Mouse (Mus musculus) gastrocnemius, adult 2 months (tissue): ENCODE data around the gene Bfsp2. TPM values are rescaled to one million over a fixed set of nuclear protein-coding genes. Genes with fewer than 3 reads are reported as not detected.

Source experiments
- DNase-seq: peaks from one replicate; pipeline ENCODE4 v3.0.0; 2022
- H3K27ac ChIP-seq: fragments of 200-600 bp; 2 replicates; pipeline ENCODE4 v1.8.1; 2022; ENCODE audit warnings: mild to moderate bottlenecking
- H3K4me3 ChIP-seq: fragments of 200-600 bp; 2 replicates; pipeline ENCODE4 v1.8.1; 2022; ENCODE audit warnings: mild to moderate bottlenecking, moderate library complexity
- CTCF ChIP-seq: fragments of 200-600 bp; IDR thresholded peaks from 2 replicates; pipeline ENCODE4 v1.8.1; 2022; ENCODE audit warnings: antibody characterized with exemption, mild to moderate bottlenecking, moderate library complexity
- intact Hi-C: fragments of 180-260 bp; cut with DNase I; formaldehyde crosslinking; loops from one replicate; pipeline ENCODE4 v1.15.1; 2025
- total RNA-seq, 2 experiments: library from RNA; stranded (reverse); gene quantifications; 2 replicates each; pipeline ENCODE4 v1.2.3; 2021

The Bfsp2 gene
- total RNA-seq, 2 experiments from 2014 or later = 0.42 TPM; not detected in 1

GRCm38 (mm10) chr9:103473915-103474688, 6.1 kb downstream of the Bfsp2 start:
- H3K4me3 ChIP-seq = peak overlapping the region; percentile 39
- no peak overlapping the region for H3K27ac ChIP-seq
- no peak for DNase-seq
- intact Hi-C loops = no loop called here
- no peak for TF ChIP-seq CTCF

GRCm38 (mm10) chr9:103471784-103472183, 8.4 kb downstream of the Bfsp2 start:
- H3K27ac ChIP-seq = no peak overlapping the region
- intact Hi-C loops = no loop called here
- DNase-seq = no peak
- H3K4me3 ChIP-seq = no peak overlapping the region
- no peak for TF ChIP-seq CTCF

GRCm38 (mm10) chr9:103469516-103469915, 10.7 kb downstream of the Bfsp2 start:
- intact Hi-C loops = no loop called here

GRCm38 (mm10) chr9:103468911-103469310, 11.3 kb downstream of the Bfsp2 start:
- intact Hi-C loops = no loop called here
- DNase-seq = no peak
- no peak for TF ChIP-seq CTCF
- Histone ChIP-seq H3K27ac (no peak overlapping the region), H3K4me3 (no peak overlapping the region)

More at GRCm38 (mm10) chr9:103469516-103469915, 10.7 kb downstream of the Bfsp2 start:
- peak; percentile 41 for TF ChIP-seq CTCF
- Histone ChIP-seq H3K4me3 (no peak overlapping the region), H3K27ac (no peak overlapping the region)
- DNase-seq = no peak

GRCm38 (mm10) chr9:103465711-103466220, 14.5 kb downstream of the Bfsp2 start:
- no peak for DNase-seq
- Histone ChIP-seq H3K27ac (no peak overlapping the region), H3K4me3 (no peak overlapping the region)
- TF ChIP-seq CTCF = no peak
- intact Hi-C loops = no loop called here

- TF ChIP-seq CTCF = no peak
- intact Hi-C loops = no loop called here
These were observed 14.9 kb downstream of the Bfsp2 start for GRCm38 (mm10) chr9:103465293-103465692.

GRCm38 (mm10) chr9:103463833-103464232, 16.4 kb downstream of the Bfsp2 start:
- no peak for DNase-seq
- H3K27ac ChIP-seq = no peak overlapping the region
- intact Hi-C loops = no loop called here
- no peak for TF ChIP-seq CTCF
- no peak overlapping the region for H3K4me3 ChIP-seq

More at GRCm38 (mm10) chr9:103465293-103465692, 14.9 kb downstream of the Bfsp2 start:
- H3K4me3 ChIP-seq = no peak overlapping the region
- no peak for DNase-seq
- H3K27ac ChIP-seq = no peak overlapping the region

GRCm38 (mm10) chr9:103459839-103460238, 20.4 kb downstream of the Bfsp2 start:
- Histone ChIP-seq H3K27ac (no peak overlapping the region), H3K4me3 (no peak overlapping the region)
- no peak for TF ChIP-seq CTCF
- intact Hi-C loops = no loop called here
- DNase-seq = no peak

- no peak overlapping the region for H3K27ac ChIP-seq
These were observed 20.9 kb downstream of the Bfsp2 start for GRCm38 (mm10) chr9:103459307-103459706.

GRCm38 (mm10) chr9:103449651-103450050, 30.6 kb downstream of the Bfsp2 start:
- no peak for DNase-seq
- intact Hi-C loops = no loop called here
- TF ChIP-seq CTCF = no peak
- H3K27ac ChIP-seq = no peak overlapping the region
- H3K4me3 ChIP-seq = no peak overlapping the region

More at GRCm38 (mm10) chr9:103459307-103459706, 20.9 kb downstream of the Bfsp2 start:
- no peak for DNase-seq
- TF ChIP-seq CTCF = no peak
- H3K4me3 ChIP-seq = no peak overlapping the region
- intact Hi-C loops = no loop called here

GRCm38 (mm10) chr9:103449092-103449491, 31.1 kb downstream of the Bfsp2 start:
- TF ChIP-seq CTCF = no peak
- no peak for DNase-seq
- no peak overlapping the region for H3K4me3 ChIP-seq
- intact Hi-C loops = no loop called here
- no peak overlapping the region for H3K27ac ChIP-seq

- Histone ChIP-seq H3K27ac (no peak overlapping the region), H3K4me3 (no peak overlapping the region)
- intact Hi-C loops = no loop called here
- DNase-seq = no peak
- no peak; the same call in 1 of the 2 replicates for TF ChIP-seq CTCF
These were observed 35.6 kb downstream of the Bfsp2 start for GRCm38 (mm10) chr9:103444656-103445055.

GRCm38 (mm10) chr9:103443824-103444185, 36.4 kb downstream of the Bfsp2 start:
- intact Hi-C loops = no loop called here
- TF ChIP-seq CTCF = no peak
- DNase-seq = no peak
- peak overlapping the region; percentile 47 for H3K4me3 ChIP-seq
- peak overlapping the region; percentile 70 for H3K27ac ChIP-seq
